Mouse (Mus musculus): ENCODE measurements around the gene Gm21858. TPM values are rescaled to one million over a fixed set of nuclear protein-coding genes. Genes with fewer than 3 reads are reported as not detected.
"Not testable (repeated sequence)": the region's sequence is repeated elsewhere in the genome, so short reads cannot be mapped to it uniquely, and the experiment has no call there.

Gene Gm21858
- polyA plus RNA-seq (2015; fragmentation: Nextera tagmentation; extraction: Ambion mirVana), result not detected in 2 replicates

DNA sequence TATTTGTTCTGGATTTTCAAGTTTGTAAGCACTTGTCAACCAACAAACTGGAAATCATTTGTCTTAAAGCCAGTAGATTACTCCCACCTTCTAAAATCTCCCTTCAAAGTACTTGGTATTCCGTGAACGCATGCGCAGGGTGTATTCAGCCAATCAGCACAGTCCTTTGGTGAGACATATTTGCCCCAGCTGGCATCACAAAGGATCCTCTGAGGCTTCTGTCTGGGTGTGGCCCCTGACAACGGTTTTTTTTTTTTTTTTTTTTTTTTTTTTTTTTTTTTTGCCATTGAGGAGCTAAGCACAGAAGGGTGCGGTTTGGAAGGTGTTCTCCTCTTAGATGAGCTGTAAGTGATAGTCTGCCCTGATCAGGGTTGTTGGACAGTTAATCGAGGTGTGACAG is at the start of gene Gm21858:
Gene Gm21858, plus strand, starts transcription at position 301 of the 400 bp plus-strand sequence.
- not testable (repeated sequence) for H3K9me3 ChIP-seq (ENCODE audit: control insufficient read depth); H3K4me3 ChIP-seq (ENCODE audit: low read depth, low read length); H3K4me1 ChIP-seq (replicated peaks; ENCODE audit: control insufficient read depth, insufficient read depth, low read length); H3K4me2 ChIP-seq (replicated peaks; ENCODE audit: low read depth); ATAC-seq; H3K27me3 ChIP-seq (replicated peaks; ENCODE audit: control insufficient read depth, insufficient read depth, low read length); H3K36me3 ChIP-seq (ENCODE audit: control insufficient read depth, insufficient read depth); H3K27ac ChIP-seq (ENCODE audit: low read depth, low read length); H3K9ac ChIP-seq (ENCODE audit: low read depth, low read length)
- WGBS, result no CpG with 5 or more reads among the region's 6 CpGs

Measured in intestine, postnatal 0 days (tissue).